Mouse (Mus musculus): ENCODE results near the gene Fhod1. TPM values are rescaled to one million over a fixed set of nuclear protein-coding genes. Genes with fewer than 3 reads are reported as not detected.
A peak's percentile ranks its signal among the peaks of the same experiment; 100 is the strongest.

The Fhod1 gene
- total RNA-seq, 2 experiments from 2014 or later = 2.8 to 2.9 TPM

- intact Hi-C loops (cut with DNase I) = no loop called here
- DNase-seq (ENCODE audit: low spot score in 2 of 2) = no peak
These were observed 5.9 kb upstream of the Fhod1 start for GRCm38 (mm10) chr8:105353583-105354135.

- intact Hi-C loops (cut with DNase I) = no loop called here
- peak in 1 of 2 experiments; percentile 52 for DNase-seq (ENCODE audit: low spot score in 2 of 2)
These were observed 2.4 kb upstream of the Fhod1 start for GRCm38 (mm10) chr8:105350186-105350585.

- DNase-seq (ENCODE audit: low spot score in 2 of 2) = peak in 1 of 2 experiments; percentile 35
- intact Hi-C loops (cut with DNase I) = no loop called here
These were observed 1.5 kb upstream of the Fhod1 start for GRCm38 (mm10) chr8:105349096-105349771.

DNA sequence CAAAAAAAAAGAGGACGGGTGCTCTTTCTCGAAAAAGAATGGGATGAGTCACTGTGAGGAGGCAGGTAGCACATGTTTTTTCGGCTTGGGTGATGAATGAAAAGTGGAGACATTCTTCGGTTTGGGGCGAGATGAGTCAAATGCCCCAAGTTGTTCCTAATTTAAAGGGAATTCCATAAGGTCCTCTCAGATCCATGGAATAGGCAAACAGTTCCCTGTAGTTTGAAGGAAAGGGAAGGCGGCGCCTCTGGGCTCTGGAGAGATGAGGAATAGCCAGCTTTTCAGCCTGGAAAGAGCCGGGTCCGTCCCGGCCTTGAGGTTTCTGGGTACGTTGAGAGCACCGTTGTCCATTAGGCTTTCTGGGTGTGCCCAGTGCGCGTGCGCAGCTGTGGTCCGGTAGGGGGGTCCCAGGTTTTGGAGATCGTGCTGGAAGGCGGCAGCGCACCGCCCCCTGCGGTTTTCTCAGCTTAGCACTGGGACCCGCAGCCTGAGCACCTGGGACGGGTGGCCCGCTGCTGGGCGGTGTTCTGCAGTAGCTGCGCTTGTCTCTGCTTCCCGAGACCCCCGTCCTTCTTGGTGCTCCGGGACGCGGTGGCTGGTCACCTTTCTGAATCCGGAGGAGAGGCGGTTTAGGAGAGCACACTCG is 820 bp upstream of the Fhod1 start, which contains the start of gene Slc9a5:
TSS of gene Slc9a5 (plus strand) at position 394 of the 646 bp plus-strand sequence.
- intact Hi-C loops (cut with DNase I) = no loop called here
- peak; percentile 43 to 55 for DNase-seq (ENCODE audit: low spot score in 2 of 2)

- intact Hi-C loops (cut with DNase I) = no loop called here
- DNase-seq (ENCODE audit: low spot score in 2 of 2) = peak in 1 of 2 experiments; percentile 30
These were observed 934 bp downstream of the Fhod1 start for GRCm38 (mm10) chr8:105346611-105347427.

GRCm38 (mm10) chr8:105345061-105345975 is 2.4 kb downstream of the Fhod1 start:
- peak in 1 of 2 experiments; percentile 32 for DNase-seq (ENCODE audit: low spot score in 2 of 2)
- intact Hi-C loops (cut with DNase I) = no loop called here

- no peak for DNase-seq (ENCODE audit: low spot score in 2 of 2)
- intact Hi-C loops (cut with DNase I) = no loop called here
These were observed 3.8 kb downstream of the Fhod1 start for GRCm38 (mm10) chr8:105343791-105344574.

GRCm38 (mm10) chr8:105342768-105343167 is 5.0 kb downstream of the Fhod1 start:
- intact Hi-C loops (cut with DNase I) = no loop called here
- no peak for DNase-seq (ENCODE audit: low spot score in 2 of 2)

- intact Hi-C loops (cut with DNase I) = no loop called here
- DNase-seq (ENCODE audit: low spot score in 2 of 2) = no peak
These were observed 6.4 kb downstream of the Fhod1 start for GRCm38 (mm10) chr8:105341399-105341798.

- intact Hi-C loops (cut with DNase I) = no loop called here
- no peak for DNase-seq (ENCODE audit: low spot score in 2 of 2)
These were observed 7.7 kb downstream of the Fhod1 start for GRCm38 (mm10) chr8:105339886-105340635.

DNA sequence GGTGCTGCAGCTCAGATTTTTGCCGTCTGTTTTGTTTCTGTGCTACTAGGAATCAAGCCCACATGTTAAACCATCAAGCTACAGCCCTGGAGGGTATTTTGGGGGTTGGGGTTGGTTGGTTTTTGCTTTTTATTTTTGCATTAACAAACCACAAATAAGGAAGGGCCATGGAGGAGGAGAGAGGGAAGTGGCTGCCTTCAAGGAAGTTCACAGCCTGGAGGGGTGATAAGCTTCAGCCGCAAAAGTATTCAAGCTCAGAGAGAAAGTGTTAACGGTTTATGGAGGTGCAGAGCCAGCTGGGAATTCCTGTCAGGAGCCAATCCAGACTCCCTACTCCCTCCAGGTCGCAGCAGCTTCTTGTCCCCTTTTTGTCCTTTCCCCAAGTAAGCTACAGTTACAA is 8.8 kb downstream of the Fhod1 start:
- intact Hi-C loops (cut with DNase I) = no loop called here
- no peak for DNase-seq (ENCODE audit: low spot score in 2 of 2)

DNA sequence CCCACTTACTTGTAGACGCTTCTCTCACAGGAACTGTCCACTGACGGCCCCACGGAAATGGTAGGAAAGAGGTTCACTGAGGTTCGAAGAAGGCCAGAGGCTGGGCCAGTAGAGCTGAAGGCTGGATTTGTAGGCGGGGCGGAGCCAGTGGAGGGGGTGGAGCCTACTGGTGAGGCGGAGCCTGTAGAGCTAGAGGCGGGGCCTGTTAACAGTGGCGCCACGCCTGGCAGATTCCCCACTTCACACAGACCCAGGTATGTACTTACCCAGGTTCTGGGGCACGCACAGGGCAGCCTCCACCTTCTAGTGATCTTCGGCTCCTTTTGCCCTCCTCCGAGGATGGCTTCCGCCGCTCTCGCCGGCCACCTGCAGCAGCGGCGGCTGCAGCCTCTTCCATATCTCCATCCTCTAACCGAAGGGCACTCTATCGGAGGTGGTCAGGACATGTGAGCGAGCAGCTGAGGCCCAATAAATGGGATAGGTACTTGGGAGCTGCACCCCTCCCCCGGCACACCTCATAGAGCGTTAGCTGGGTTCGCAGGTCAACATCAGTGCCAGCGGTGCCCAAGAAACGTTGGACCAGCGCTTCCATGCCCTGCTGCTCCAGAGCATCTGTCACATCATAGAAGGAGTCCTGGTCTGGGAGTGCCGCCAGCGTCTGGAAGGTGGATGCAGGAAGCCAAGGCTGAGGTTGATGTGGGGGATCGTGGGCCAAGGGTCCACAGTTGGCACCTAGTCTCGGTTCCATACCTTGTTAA is 11.2 kb downstream of the Fhod1 start:
- no peak for DNase-seq (ENCODE audit: low spot score in 2 of 2)
- intact Hi-C loops (cut with DNase I) = no loop called here

- intact Hi-C loops (cut with DNase I) = no loop called here
- no peak for DNase-seq (ENCODE audit: low spot score in 2 of 2)
These were observed 15.2 kb downstream of the Fhod1 start for GRCm38 (mm10) chr8:105332523-105332922.

GRCm38 (mm10) chr8:105331931-105332330 is 15.8 kb downstream of the Fhod1 start:
- no peak for DNase-seq (ENCODE audit: low spot score in 2 of 2)
- intact Hi-C loops (cut with DNase I) = no loop called here

DNA sequence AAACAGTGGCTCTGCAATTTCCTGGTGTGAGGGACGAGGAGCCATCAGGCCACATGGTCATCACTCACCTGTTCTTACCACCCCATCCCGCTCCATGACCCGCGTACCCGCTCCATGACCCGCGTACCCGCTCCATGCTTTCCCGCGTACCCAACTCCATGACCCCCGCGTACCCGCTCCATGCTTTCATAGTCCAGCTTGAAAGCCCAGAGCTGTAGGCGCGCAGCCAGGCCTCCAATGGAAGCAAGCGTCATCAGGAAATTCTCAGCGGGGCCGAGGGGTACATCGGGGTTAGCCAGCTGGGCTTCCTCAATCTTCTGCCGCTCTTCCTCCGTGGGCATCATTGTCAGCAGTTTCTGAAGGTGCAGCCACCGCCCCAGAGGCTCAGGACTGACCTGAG is 16.3 kb downstream of the Fhod1 start:
- DNase-seq (ENCODE audit: low spot score in 2 of 2) = no peak
- intact Hi-C loops (cut with DNase I) = no loop called here

DNA sequence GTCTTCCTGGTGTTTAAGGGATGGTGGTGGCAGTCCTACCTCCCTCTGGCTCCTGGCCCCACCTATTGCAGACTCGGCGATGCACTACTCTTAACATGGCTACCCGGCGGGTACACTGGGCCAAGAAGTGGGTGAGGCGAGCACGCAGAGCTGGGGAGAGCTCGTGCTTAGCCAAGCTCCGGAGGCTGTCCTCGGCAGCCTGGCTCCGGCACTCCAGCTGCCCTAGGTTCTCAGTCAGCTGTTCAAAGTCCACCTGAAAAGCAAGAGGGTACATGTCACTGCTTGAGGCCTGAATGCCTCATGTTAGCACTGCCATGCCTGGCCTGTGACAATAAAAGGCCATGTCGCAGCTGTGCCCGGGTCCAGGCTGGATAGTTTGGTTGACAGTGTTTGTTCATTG is 17.4 kb downstream of the Fhod1 start:
- intact Hi-C loops (cut with DNase I) = no loop called here
- no peak for DNase-seq (ENCODE audit: low spot score in 2 of 2)

DNA sequence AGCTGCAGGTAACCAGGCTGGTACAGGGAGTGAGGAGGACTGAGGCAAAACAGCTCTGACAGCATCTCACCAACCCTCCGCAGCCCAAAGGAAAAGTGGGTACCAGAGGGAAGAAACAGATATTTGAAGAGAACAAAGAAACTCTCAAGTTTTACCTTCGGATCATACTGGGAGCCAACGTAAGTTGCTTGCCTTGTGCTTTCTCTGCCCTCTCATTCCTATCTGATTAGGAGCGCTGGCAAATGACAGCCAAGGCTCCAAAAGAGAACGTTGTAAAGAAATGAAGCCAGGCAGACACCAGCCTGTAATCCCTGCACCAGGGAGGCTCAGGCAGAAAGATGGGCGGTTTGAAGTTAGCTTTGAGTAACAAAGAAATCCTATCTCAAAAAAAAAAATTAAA is 20.8 kb downstream of the Fhod1 start:
- intact Hi-C loops (cut with DNase I) = no loop called here
- DNase-seq (ENCODE audit: low spot score in 2 of 2) = no peak
